Mouse (Mus musculus): Measurements from ENCODE around the gene Pik3cd.

Gene Pik3cd

DNA sequence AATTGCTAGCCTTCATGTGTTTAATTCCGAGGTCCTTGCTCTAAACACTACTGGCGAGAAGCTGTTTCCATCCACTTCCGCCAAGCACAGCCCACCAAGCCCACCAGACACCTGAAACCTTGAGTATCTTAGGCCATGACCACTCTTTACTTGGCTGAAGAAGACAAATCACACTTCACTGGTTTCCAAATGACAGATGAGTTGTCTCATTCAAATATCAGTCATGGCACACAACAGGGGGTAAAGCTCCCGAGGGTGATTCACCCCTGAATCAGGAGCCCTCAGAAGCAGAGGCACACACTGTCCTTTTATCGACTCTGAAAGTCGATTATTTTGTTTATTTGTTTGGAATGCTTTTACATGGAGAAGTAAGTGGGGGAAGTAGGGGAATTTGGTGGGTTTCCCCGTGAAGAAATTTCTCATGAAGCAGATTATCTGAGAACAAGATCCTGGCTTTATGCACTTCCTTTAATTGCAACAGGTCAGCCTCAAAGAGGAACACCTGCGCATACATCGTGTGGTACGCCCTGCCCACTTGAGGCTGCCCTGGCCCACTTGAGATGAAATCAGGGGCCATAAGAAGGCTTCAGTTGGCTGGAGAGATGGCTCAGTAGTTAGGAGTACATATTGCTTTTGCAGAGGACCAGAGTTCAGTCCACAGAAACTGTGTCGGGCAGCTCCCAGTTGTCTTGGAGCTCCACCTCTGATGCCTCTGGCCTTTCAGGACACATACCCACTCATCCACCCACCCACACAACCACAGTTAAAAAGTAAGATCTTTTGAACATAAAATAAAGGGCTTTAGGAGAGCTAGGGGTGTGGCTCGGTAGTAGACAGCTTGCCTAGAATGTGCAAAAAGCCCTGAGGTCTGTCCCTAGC is 12.3 kb downstream of the Pik3cd start:
- no peak for DNase-seq (ENCODE audit: low read depth, low spot score)

GRCm38 (mm10) chr4:149688861-149689260 is 13.5 kb downstream of the Pik3cd start:
- no peak for DNase-seq (ENCODE audit: low read depth, low spot score)

- DNase-seq (ENCODE audit: low read depth, low spot score): no peak
Observed at GRCm38 (mm10) chr4:149684841-149685623, 17.3 kb downstream of the Pik3cd start.

GRCm38 (mm10) chr4:149683875-149684274 is 18.5 kb downstream of the Pik3cd start:
- DNase-seq (ENCODE audit: low read depth, low spot score): no peak

DNA sequence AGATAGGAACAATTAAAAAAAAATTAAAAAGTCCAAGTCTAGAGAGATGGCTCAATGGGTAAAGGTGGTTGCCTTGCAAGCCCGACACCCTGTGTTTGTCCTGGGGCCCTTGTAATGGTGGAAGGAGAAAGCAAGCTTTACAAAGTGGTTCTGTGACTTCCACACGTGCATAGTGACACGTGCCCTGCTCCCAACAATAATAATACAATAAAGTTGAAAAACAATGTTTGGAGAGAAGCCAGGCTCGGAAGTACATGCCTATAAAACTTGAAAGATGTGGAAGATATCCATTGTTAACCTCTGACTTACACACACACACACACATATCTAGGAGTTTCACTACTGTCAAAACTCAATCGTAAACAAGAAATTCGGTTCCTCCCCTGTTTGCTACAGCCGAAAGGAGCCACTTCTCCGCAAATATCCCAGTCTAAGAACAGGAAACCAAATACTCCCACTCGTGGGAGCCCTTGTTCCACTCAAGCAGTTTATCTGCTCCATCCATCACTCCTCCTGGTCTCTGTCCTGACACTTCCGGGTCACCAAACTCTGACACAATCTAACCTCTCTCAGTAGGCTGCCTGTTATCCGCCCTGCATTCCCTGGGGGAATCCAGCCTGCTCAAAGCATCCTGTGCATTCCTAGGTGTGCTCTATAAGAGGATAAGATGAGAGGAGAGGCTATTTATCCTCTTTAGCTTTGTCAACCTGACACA is 23.2 kb downstream of the Pik3cd start:
- no peak for DNase-seq (ENCODE audit: low read depth, low spot score)

DNA sequence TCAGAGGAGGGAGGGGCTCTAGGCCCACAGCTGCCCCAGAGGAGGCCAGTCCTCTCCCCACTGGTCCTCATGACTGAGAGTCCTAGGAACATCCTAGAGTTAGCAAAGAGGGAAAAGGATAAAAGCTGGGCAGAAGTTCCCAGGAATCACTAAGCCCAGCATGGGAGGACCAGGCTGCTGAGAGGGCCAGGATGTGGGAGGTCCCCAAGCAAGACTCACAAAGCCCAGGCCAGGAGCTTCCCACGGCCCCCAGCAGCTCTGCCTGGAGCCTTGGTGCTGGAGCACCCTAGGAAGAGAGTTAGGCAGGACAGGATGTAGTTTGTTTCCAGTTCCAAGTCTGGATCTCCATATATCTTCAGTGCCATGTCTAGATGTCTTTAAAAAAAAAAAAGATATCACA is 24.4 kb downstream of the Pik3cd start:
- no peak for DNase-seq (ENCODE audit: low read depth, low spot score)

DNA sequence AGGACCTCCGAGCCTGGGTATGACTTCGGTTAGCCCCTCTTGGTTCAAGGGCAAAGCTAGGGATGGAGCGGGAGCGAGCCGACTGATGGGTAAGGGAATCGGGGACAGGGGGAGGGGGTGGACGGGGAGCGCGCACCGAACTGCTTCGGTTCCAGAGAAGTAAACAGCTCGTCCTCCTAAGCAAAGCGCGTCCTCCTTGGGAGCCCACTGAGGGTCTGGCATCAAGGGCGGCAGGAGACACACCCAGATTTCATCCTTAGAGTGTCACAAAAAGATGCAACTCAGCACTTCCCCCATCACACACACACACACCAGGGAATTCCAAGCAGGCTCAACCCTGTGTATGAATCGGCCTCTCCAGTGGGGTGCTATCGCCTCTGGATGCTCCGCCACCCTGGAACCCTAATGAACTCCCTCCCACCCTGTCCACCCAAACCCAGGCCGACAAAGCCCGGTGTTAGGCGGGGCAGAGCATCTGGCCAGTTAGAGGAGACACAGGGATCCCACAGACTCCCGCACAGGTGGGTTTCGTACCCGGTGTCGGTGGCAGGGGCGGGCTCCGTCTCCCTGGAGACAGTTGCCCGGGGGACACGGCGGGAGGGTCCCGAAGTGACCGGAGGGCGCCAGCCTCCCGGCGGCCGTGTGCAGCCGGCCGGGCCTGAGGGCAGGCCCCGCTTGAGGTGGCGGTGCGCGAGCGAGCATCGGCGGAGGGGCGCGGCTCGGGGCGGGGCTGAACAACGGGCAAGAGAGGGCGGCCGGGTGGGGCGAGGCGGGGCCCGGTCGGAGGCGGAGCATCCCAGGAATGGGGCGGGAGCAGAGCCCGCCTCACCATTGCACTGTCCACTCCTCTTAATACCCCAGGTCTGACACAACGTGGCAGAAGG is 26.8 kb downstream of the Pik3cd start:
- no peak for DNase-seq (ENCODE audit: low read depth, low spot score)

DNA sequence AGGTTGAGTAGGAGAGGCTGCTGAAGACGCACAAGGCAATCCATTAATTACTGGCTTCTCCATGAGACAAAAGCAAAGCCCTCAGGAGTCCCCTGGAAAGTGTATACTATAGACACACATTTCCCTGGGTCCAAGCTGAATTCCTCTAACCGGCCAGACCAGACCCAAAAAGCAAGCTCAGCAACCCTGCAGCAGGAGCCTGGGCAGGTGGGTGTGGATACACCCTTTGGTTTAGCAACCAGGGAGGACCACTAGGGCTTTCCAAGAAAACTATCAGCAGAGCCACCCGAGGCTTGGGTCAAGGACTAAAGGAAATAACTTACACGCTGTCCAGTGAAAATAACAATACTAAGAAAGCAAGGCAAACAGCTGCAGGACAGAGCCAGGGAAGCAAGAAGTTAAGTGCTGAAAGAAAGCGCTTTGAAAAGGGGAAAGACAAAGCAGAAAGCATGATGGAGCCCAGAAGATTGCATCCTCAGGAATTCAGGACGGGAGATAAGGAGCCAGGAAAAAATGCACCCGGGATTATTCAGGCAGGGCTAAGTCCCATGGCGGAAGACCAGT is 27.5 kb downstream of the Pik3cd start:
- no peak for DNase-seq (ENCODE audit: low read depth, low spot score)

- DNase-seq (ENCODE audit: low read depth, low spot score): no peak
Observed at GRCm38 (mm10) chr4:149672747-149673146, 29.6 kb downstream of the Pik3cd start.

GRCm38 (mm10) chr4:149671175-149671574 is 31.2 kb downstream of the Pik3cd start:
- no peak for DNase-seq (ENCODE audit: low read depth, low spot score)

GRCm38 (mm10) chr4:149665692-149666090 is 36.7 kb downstream of the Pik3cd start:
- DNase-seq (ENCODE audit: low read depth, low spot score): no peak

DNA sequence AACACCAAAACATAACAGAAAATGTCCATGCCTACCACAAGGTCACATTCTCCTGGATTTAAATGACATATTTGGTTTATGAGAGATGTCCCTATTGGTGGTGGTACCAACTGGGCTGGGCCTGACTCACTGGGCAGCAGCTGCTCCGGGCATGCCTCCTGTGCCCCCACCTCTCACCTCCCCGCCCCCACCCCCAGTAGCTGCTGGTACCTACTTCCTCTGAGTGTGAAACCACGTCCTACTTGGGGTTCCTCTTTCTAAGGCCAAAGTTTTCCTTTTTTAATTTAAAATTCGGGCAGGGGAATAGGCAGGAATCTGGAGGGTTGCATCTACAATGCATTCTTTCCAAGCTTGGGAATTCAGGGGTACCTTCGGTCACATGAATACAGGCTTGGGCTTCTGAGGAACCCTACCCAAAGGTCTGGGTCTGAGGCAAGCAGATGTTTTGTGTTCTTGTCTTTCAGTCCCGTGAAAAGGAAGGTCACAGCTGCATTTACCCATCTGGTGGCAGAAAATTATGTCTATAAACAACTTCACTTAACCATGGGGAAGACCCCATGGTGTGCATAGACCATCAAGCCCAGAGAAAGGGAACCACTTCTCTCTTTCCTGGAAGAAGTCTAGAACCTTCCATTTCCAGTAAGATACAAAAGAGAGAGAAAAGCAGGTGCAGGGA is 37.2 kb downstream of the Pik3cd start:
- no peak for DNase-seq (ENCODE audit: low read depth, low spot score)

- no peak for DNase-seq (ENCODE audit: low read depth, low spot score)
Observed at GRCm38 (mm10) chr4:149663849-149664503, 38.4 kb downstream of the Pik3cd start.

- DNase-seq (ENCODE audit: low read depth, low spot score): no peak
Observed at GRCm38 (mm10) chr4:149661967-149662589, 40.3 kb downstream of the Pik3cd start.

DNA sequence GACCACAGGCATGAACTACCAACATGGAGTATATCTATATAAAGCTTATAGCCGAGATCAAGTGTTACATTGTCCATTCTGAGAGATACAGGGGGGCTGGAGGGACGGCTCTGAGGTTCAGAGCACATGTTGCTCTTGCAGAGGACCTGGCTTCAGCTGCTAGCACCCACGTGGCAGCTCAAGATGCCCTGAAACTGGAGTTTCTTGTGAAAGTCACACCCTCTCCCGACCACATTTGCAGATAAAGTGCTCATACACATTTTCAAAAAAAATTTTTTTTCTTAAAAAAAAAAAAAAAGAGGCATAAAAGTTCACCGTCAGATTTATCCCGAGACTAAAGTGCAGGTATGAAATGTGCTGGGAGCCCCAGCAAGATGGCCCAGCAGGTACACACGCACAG is 41.8 kb downstream of the Pik3cd start:
- no peak for DNase-seq (ENCODE audit: low read depth, low spot score)

GRCm38 (mm10) chr4:149659495-149660116 is 42.8 kb downstream of the Pik3cd start:
- DNase-seq (ENCODE audit: low read depth, low spot score): no peak

DNA sequence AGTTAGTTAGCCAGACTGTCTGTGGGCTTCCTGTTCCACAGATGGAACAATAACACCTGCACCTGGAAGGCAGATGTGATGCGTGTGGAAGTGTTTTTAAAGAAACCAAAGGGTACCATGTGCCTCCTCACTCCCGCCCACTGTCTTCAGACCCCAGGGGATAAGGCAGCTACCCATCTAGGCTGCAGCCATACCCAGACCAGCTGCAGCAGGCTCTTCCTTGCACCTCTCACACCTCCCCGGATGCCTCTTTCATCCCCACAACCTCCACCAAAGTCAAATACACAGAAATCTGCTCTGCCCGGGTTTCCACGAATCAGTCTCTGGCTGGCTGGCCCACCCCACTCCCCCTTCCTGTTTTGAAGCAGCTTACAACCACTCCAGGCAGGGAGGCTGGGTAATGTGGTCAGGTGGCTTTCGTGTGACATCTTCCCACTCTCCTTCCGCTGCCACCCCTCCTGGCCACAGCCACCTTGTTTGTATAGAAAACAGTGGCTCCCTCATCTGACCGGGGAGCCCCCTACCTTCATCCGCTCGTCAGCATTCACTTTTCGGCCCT is 44.4 kb downstream of the Pik3cd start:
- DNase-seq (ENCODE audit: low read depth, low spot score): no peak

DNA sequence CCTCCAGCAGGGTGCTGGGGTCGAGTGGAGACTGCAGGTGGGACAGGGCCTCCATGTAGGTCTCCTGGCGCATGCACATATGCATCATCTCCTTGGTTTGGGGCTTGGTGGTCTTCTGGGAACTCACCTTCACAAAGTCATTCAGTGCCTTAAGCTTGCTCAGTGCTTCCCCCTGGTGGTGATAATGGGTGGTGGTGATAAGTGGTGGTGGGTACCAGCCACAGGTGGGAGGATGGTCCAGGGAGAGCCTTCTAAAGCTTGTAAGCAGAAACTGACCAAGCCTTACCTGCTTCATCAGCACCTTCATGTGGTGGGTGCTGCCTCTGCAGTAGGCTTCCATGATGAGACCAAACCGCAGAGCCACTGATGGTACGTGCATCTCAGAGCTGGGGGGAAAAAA is 48.1 kb downstream of the Pik3cd start:
- DNase-seq (ENCODE audit: low read depth, low spot score): no peak
